Mouse (Mus musculus): Measurements from ENCODE around the gene Tead2. TPM values are rescaled to one million over a fixed set of nuclear protein-coding genes. Genes with fewer than 3 reads are reported as not detected.

The Tead2 gene
- total RNA-seq, 2 experiments from 2014 or later: 5.6 to 6.1 TPM

Small RNA genes lying within 50 kb of the gene (microRNA-seq; reads per million reads assigned to microRNA genes)
- gene Mir7055: 4.0 to 4.5 reads per million in 2 experiments

Other genes starting within 250 kb of the Tead2 start
- 100 to 1,000 TPM in 1 of 2 experiments, 10 to 100 TPM in 1; 97.4 to 101 TPM for gene Cpt1c, start 240.9 kb upstream of the Tead2 start, total RNA-seq (2021)
- gene Prmt1, start 229.2 kb upstream of the Tead2 start, total RNA-seq (2021): 100 to 1,000 TPM; 166 to 183 TPM
- gene Irf3, start 218.1 kb upstream of the Tead2 start, total RNA-seq (2021): 10 to 100 TPM; 26.7 to 30.4 TPM
- gene Bcl2l12, start 217.0 kb upstream of the Tead2 start, total RNA-seq (2021): 1 to 10 TPM; 2.7 to 3.3 TPM
- 100 to 1,000 TPM; 153 to 162 TPM for gene Scaf1, start 199.4 kb upstream of the Tead2 start, total RNA-seq (2021)
- gene Rras, start 197.8 kb upstream of the Tead2 start, total RNA-seq (2021): 10 to 100 TPM; 11.4 to 13.0 TPM
- 10 to 100 TPM; 61.4 to 65.7 TPM for gene Prr12, start 162.9 kb upstream of the Tead2 start, total RNA-seq (2021)
- 10 to 100 TPM; 52.4 to 54.1 TPM for gene Nosip, start 153.3 kb upstream of the Tead2 start, total RNA-seq (2021)
- gene Prrg2, start 153.1 kb upstream of the Tead2 start, total RNA-seq (2021): 1 to 10 TPM; 6.6 to 7.1 TPM
- gene Rcn3, start 123.5 kb upstream of the Tead2 start, total RNA-seq (2021): 1 to 10 TPM; 7.5 to 7.8 TPM
- gene Fcgrt, start 111.9 kb upstream of the Tead2 start, total RNA-seq (2021): 10 to 100 TPM; 21.0 to 22.8 TPM
- gene Rps11, start 91.3 kb upstream of the Tead2 start, total RNA-seq (2021): 100 to 1,000 TPM; 402 to 406 TPM
- gene Rpl13a, start 87.0 kb upstream of the Tead2 start, total RNA-seq (2021): 100 to 1,000 TPM; 608 to 639 TPM
- gene Gm45713, start 79.5 kb upstream of the Tead2 start, total RNA-seq (2021): not detected
- 1 to 10 TPM; 2.4 to 3.2 TPM for gene Flt3l, start 79.3 kb upstream of the Tead2 start, total RNA-seq (2021)
- 10 to 100 TPM; 46.9 to 48.4 TPM for gene Pih1d1, start 61.5 kb upstream of the Tead2 start, total RNA-seq (2021)
- gene Aldh16a1, start 61.2 kb upstream of the Tead2 start, total RNA-seq (2021): 10 to 100 TPM; 10.7 to 13.5 TPM
- 1,000 to 10,000 TPM; 1,570 to 1,628 TPM for gene Slc17a7, start 51.8 kb upstream of the Tead2 start, total RNA-seq (2021)
- under 1 TPM in 1 of 2 experiments, not detected in 1; 0.18 TPM for gene Gfy, start 36.2 kb upstream of the Tead2 start, total RNA-seq (2021)
- gene Pth2, start 34.8 kb upstream of the Tead2 start, total RNA-seq (2021): not detected
- gene Ccdc155, start 10.9 kb upstream of the Tead2 start, total RNA-seq (2021): 1 to 10 TPM; 3.0 to 3.5 TPM
- 10 to 100 TPM; 13.7 to 17.3 TPM for gene Dkkl1, start 3.6 kb upstream of the Tead2 start, total RNA-seq (2021)
- 1 to 10 TPM; 3.4 to 4.0 TPM for gene Cd37, start 23.4 kb downstream of the Tead2 start, total RNA-seq (2021)
- 1 to 10 TPM in 1 of 2 experiments, under 1 TPM in 1; 0.97 to 1.1 TPM for gene Slc6a16, start 25.3 kb downstream of the Tead2 start, total RNA-seq (2021)
- gene Slc6a21, start 61.8 kb downstream of the Tead2 start, total RNA-seq (2021): under 1 TPM; 0.40 to 0.59 TPM
- 10 to 100 TPM; 19.5 to 21.3 TPM for gene Trpm4, start 118.0 kb downstream of the Tead2 start, total RNA-seq (2021)
- gene Hrc, start 119.5 kb downstream of the Tead2 start, total RNA-seq (2021): 1 to 10 TPM in 1 of 2 experiments, under 1 TPM in 1; 0.99 to 1.2 TPM
- gene Ppfia3, start 151.3 kb downstream of the Tead2 start, total RNA-seq (2021): 100 to 1,000 TPM; 159 to 168 TPM
- gene Lin7b, start 154.8 kb downstream of the Tead2 start, total RNA-seq (2021): 100 to 1,000 TPM; 198 to 216 TPM
- gene Snrnp70, start 180.0 kb downstream of the Tead2 start, total RNA-seq (2021): 100 to 1,000 TPM; 373 to 398 TPM
- gene Kcna7, start 189.9 kb downstream of the Tead2 start, total RNA-seq (2021): under 1 TPM in 1 of 2 experiments, not detected in 1; 0.15 TPM
- gene Ntf5, start 197.9 kb downstream of the Tead2 start, total RNA-seq (2021): not detected
- not detected for gene Lhb, start 205.1 kb downstream of the Tead2 start, total RNA-seq (2021)
- gene Gys1, start 219.1 kb downstream of the Tead2 start, total RNA-seq (2021): 10 to 100 TPM; 14.4 to 16.3 TPM
- 10 to 100 TPM; 32.1 to 35.6 TPM for gene Ruvbl2, start 222.3 kb downstream of the Tead2 start, total RNA-seq (2021)
- gene Ftl1, start 244.1 kb downstream of the Tead2 start, total RNA-seq (2021): 100 to 1,000 TPM; 287 to 302 TPM